Mouse (Mus musculus) liver, embryonic 14.5 days (tissue): ENCODE data around the gene Hectd1.

Source experiments
- CTCF ChIP-seq: IDR thresholded peaks from 2 replicates; pipeline ENCODE4 v1.5.1; 2016; ENCODE audit warnings: antibody characterized with exemption, low read depth, control low read depth
- EP300 ChIP-seq: IDR thresholded peaks from 2 replicates; pipeline ENCODE4 v1.6.1; 2016; ENCODE audit warnings: antibody characterized with exemption, low read depth

GRCm38 (mm10) chr12:51855872-51856271, 26.5 kb upstream of the Hectd1 start:
- no peak for TF ChIP-seq EP300
- no peak for TF ChIP-seq CTCF
